Mouse (Mus musculus) embryonic fibroblast, embryonic 13.5 days (primary cell): ENCODE data around the gene Art4.

Experiments used
- CTCF ChIP-seq: IDR thresholded peaks from 2 replicates; pipeline ENCODE4 v1.5.1; 2011; ENCODE audit warnings: mild to moderate bottlenecking, control low read depth, low read length, moderate library complexity, borderline replicate concordance; ENCODE audit not compliant: insufficient read depth
- POLR2A ChIP-seq: IDR thresholded peaks from 2 replicates; pipeline ENCODE4 v1.6.1; 2011; ENCODE audit warnings: low read depth, mild to moderate bottlenecking, control low read depth, low read length, moderate library complexity

- no peak for TF ChIP-seq POLR2A
- TF ChIP-seq CTCF: no peak
Observed at GRCm38 (mm10) chr6:136827516-136827880, 30.0 kb downstream of the Art4 start, which contains the start of gene BC049715.
